Comparison of ENCODE assay signal across 9 mouse cellular contexts in genomic region chr19:56069266-56069665, GRCm38 (mm10).
A peak's percentile ranks its signal among the peaks of the same experiment; 100 is the strongest.
DNase-seq lines count a peak whose midpoint lies in the region; ATAC-seq lines count a peak whose summit lies in the region.
"Had no signal": no experiment of that assay in that cellular context is flagged by ENCODE, and none has a peak within 500 bp of the region (broad histone marks: within the 10 kb centered on the region; RNA-seq: fewer than 3 reads in every experiment).

No protein-coding gene starts in this region.

- 0 out of 2 replicates have a peak overlapping the region, but pooled peaks have one; percentile 34 for H3K4me2 ChIP-seq in liver, embryonic 15.5 days

- H3K4me3 ChIP-seq in liver, embryonic 15.5 days (replicated peaks) = no peak overlapping the region
- H3K4me3 ChIP-seq: heart, embryonic 10.5 days had no signal

- H3K27ac ChIP-seq in liver, embryonic 15.5 days (replicated peaks) = no peak overlapping the region
- H3K27ac ChIP-seq: heart, embryonic 10.5 days had no signal

- no peaks in the 10 kb centered on the region for H3K9me3 ChIP-seq in liver, embryonic 15.5 days (replicated peaks)
- H3K9me3 ChIP-seq: heart, embryonic 10.5 days had no signal

- H3K4me1 ChIP-seq in liver, embryonic 15.5 days (replicated peaks) = no peaks in the 10 kb centered on the region; the same call in 1 of the 2 replicates

- DNase-seq in cerebellum, postnatal 14 days = peak; percentile 9 to 21
- DNase-seq in cerebellum, adult 18-20 months = no peak
- no peak for DNase-seq in liver
- DNase-seq in embryo, embryonic 9.5 days (ENCODE audit: extremely low spot score) = peak; percentile 27
- DNase-seq in mesoderm, embryonic 11.5 days (ENCODE audit: low read depth, low spot score) = peak; percentile 51
- no peak for DNase-seq in lung, postnatal 36 days

- 44% methylated on average over 10 of the region's 10 CpGs for WGBS in liver, embryonic 15.5 days (ENCODE audit: insufficient replicate concordance)

- H3K27me3 ChIP-seq in liver, embryonic 15.5 days = peaks cover 4% of the 10 kb centered on the region; the same call in 1 of the 2 replicates

- H3K9ac ChIP-seq in liver, embryonic 15.5 days = no peak overlapping the region

- H3K36me3 ChIP-seq in liver, embryonic 15.5 days (replicated peaks) = no peaks in the 10 kb centered on the region
- H3K36me3 ChIP-seq: heart, embryonic 10.5 days had no signal

- no peak for ATAC-seq in liver, embryonic 15.5 days (ENCODE audit: insufficient read depth)
- ATAC-seq in inflammation-experienced regulatory T-cells, adult 6 months = no peak

Comparison
In these comparisons a context has a peak if more than half of its experiments do, and no peak if none do; other contexts are left out.
1. DNase-seq: peak in cerebellum, postnatal 14 days (2 of 2), embryo, embryonic 9.5 days (single experiment) and mesoderm, embryonic 11.5 days (single experiment); none in cerebellum, adult 18-20 months (0 of 2), liver (single experiment) and lung, postnatal 36 days (single experiment).